Mouse (Mus musculus) kidney, postnatal 4 days (tissue): ENCODE measurements at regions not wholly inside any gene's neighbourhood (a gene's known extent, or its start where the extent isn't known, plus 50 kb on each side); places are given as distances from the start of the nearest gene placed in this dataset.

ENCODE experiments used
- DNase-seq, 2 experiments: peaks; one replicate each; pipeline ENCODE4 v3.0.0; 2021; ENCODE audit warnings: mixed read lengths in 2 of 2

- no peak for DNase-seq
Observed at GRCm38 (mm10) chr19:54470034-54470433, 426.1 kb downstream of the Adra2a start.

DNA sequence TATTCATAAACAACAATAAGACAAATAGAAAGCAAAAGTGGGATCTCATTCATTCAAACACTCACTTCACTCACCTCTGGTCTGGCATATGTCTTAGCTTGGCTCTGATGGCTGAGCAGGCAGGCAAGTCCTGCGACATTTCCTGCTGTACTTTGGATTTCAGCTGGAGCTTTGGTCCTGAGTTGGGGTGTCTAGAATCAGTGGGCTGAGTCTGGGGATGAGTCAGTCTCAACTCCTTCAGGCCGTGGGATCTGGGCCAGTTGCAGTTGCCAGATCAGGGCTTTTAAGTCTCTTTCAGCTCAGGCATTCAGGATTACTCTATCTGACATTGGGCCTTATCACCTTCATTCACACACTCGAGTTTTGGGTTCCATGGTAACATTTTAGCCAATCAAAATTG lies 454.1 kb downstream of the Adra2a start:
- DNase-seq: no peak

DNA sequence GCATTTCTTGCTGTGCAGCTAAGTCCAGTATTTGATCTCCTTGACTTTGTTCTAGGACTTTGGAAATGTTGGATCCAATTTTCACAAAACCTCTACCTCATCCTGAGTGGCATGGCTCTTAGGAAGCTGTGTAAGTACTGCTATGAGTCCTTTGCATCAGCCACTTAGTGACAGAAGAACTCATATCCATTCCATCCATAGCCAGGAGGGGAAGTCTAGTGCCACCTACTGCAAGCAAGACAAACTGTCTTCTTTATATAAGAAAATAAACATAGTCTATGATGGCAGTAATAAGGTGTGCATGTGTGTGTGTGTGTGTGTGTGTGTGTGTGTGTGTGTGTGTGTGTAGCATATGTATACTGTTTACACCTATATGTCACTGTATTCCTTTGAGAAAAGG lies 489.9 kb downstream of the Adra2a start:
- DNase-seq: no peak

- DNase-seq: no peak
Observed at GRCm38 (mm10) chr19:54555351-54555750, 511.4 kb downstream of the Adra2a start.

GRCm38 (mm10) chr19:54557984-54558383 lies 514.0 kb downstream of the Adra2a start:
- no peak for DNase-seq

DNA sequence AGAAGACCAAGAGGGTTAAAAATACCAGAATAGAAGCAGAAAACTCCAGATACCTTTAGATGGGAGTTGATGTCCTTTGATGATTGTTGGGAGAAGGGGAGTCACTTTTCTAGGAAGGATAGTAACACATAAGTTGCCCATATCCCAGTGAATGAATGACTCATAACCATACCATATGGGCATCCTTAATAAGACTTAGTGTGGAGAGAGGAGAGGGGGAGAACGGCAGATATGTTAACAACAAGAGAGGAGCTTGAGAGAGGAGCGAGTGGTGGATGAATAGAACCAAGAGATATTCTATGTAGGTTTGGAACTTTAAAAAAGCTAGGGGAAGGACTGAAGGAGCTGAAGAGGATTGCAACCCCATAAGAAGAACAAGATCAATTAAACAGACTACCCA lies 539.6 kb downstream of the Adra2a start:
- no peak for DNase-seq

GRCm38 (mm10) chr19:54584687-54585237 lies 540.8 kb downstream of the Adra2a start:
- DNase-seq: no peak

DNA sequence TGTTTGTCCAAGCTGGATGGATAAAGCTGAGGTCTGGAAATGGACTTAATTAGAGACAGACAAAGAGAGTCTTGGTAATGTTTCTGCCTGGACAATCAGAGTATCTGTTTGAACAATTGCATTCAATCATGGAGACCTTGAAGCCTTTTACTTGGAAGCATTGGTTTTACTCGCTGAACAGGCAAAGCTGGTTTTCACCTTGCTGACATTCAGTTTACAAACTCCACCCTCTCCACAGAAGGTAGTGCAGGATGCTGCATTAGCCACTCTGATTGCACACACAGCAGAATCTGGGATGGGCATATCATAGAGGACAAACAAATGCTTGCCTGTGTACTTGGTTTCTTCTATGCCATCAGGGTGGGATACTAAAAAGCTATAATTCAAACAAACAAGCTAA lies 541.4 kb downstream of the Adra2a start:
- DNase-seq: no peak

- DNase-seq: no peak
Observed at GRCm38 (mm10) chr19:54603345-54603744, 523.7 kb downstream of the Gpam start.

DNA sequence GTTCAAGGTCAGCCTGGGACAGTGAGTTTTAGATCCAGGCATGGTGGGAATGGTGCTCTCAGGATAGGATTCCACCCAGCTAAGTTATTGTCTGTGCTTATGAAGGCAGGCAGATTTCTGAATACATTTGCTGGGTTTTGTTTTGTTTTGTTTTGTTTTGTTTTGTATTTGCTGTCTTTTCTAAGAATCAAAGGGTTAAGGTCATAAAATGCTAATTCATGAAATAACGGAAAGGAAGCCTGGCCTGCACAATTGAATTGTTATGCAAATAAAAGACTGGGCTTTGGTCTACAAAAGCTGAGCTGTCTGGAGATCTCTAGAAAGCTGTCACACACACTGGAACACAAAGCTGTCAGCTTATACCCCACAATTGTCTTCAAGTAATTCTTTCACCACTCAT lies 521.7 kb downstream of the Gpam start:
- DNase-seq: no peak

GRCm38 (mm10) chr19:54616924-54617323 lies 510.1 kb downstream of the Gpam start:
- peak; percentile 4 to 18 for DNase-seq
